7 mouse cellular contexts compared by ENCODE assay signal in genomic region chr17:57275997-57276351, GRCm38 (mm10). TPM values are rescaled to one million over a fixed set of nuclear protein-coding genes. Genes with fewer than 3 reads are reported as not detected.
DNase-seq lines count a peak whose midpoint lies in the region; ATAC-seq and TF ChIP-seq lines count a peak whose summit lies in the region.

No protein-coding gene starts in this region.

- H3K27ac ChIP-seq in layer of hippocampus, adult 2 months, result peak overlapping the region; percentile 77; the same call in 1 of the 2 replicates
- H3K27ac ChIP-seq in brown adipose tissue, adult 24 weeks (replicated peaks; ENCODE audit: low read depth, low read length), result peak overlapping the region; percentile 92
- H3K27ac ChIP-seq in heart, embryonic 16.5 days (ENCODE audit: low read length), result no peak overlapping the region
- no peak overlapping the region for H3K27ac ChIP-seq in liver, embryonic 15.5 days (replicated peaks)

- 0 out of 2 replicates have a peak, but pooled peaks cover 3% of the 10 kb centered on the region for H3K4me1 ChIP-seq in brown adipose tissue, adult 24 weeks (ENCODE audit: control insufficient read depth, insufficient read depth, insufficient read length, low read length)
- H3K4me1 ChIP-seq in heart, embryonic 16.5 days (ENCODE audit: control insufficient read depth, insufficient read depth, low read length), result peaks cover 11% of the 10 kb centered on the region
- peaks cover 40% of the 10 kb centered on the region for H3K4me1 ChIP-seq in liver, embryonic 15.5 days (replicated peaks)

- H3K4me3 ChIP-seq in layer of hippocampus, adult 2 months, result peak overlapping the region; percentile 68
- peak overlapping the region; percentile 89 for H3K4me3 ChIP-seq in brown adipose tissue, adult 24 weeks (ENCODE audit: insufficient read depth, low read depth, low read length)
- H3K4me3 ChIP-seq in heart, embryonic 16.5 days (ENCODE audit: low read length), result peak overlapping the region; percentile 70
- H3K4me3 ChIP-seq in liver, embryonic 15.5 days (replicated peaks), result peak overlapping the region; percentile 57

- TF ChIP-seq CTCF in layer of hippocampus, adult 2 months (conservative IDR thresholded peaks at IDR 0.05), result no peak

- H3K36me3 ChIP-seq in heart, embryonic 16.5 days (ENCODE audit: control insufficient read depth, insufficient read depth), result no peaks in the 10 kb centered on the region
- no peaks in the 10 kb centered on the region for H3K36me3 ChIP-seq in liver, embryonic 15.5 days (replicated peaks)

- H3K4me2 ChIP-seq in heart, embryonic 16.5 days (ENCODE audit: low read depth, low read length), result peak overlapping the region; percentile 65
- peak overlapping the region; percentile 70 for H3K4me2 ChIP-seq in liver, embryonic 15.5 days

- no peak for DNase-seq in layer of hippocampus, adult 2 months (ENCODE audit: low spot score in 2 of 2)
- no peak for DNase-seq in layer of hippocampus, adult 8-10 months (ENCODE audit: low spot score in 2 of 2)
- no peak for DNase-seq in right cerebral cortex, postnatal 25 days
- no peak for DNase-seq in urinary bladder, postnatal 36 days (ENCODE audit: low spot score in 2 of 2)

- 2% methylated on average over 13 of the region's 13 CpGs for WGBS in heart, embryonic 16.5 days
- WGBS in liver, embryonic 15.5 days (ENCODE audit: insufficient replicate concordance), result 5% methylated on average over 13 of the region's 13 CpGs

- no peaks in the 10 kb centered on the region for H3K9me3 ChIP-seq in heart, embryonic 16.5 days (replicated peaks; ENCODE audit: control insufficient read depth, low read length)
- H3K9me3 ChIP-seq in liver, embryonic 15.5 days (replicated peaks), result no peaks in the 10 kb centered on the region

- no peak for ATAC-seq in heart, embryonic 16.5 days (replicated peaks; ENCODE audit: extremely low read depth, insufficient read depth, low FRiP score)
- ATAC-seq in liver, embryonic 15.5 days (ENCODE audit: insufficient read depth), result no peak

- peaks cover 7% of the 10 kb centered on the region for H3K27me3 ChIP-seq in heart, embryonic 16.5 days (ENCODE audit: control insufficient read depth, insufficient read depth, low read length)
- H3K27me3 ChIP-seq in liver, embryonic 15.5 days, result peaks cover 36% of the 10 kb centered on the region

- peak overlapping the region; percentile 70 for H3K9ac ChIP-seq in heart, embryonic 16.5 days (ENCODE audit: low read length)
- H3K9ac ChIP-seq in liver, embryonic 15.5 days, result peak overlapping the region; percentile 35

RNA-seq across cellular contexts. Expression of gene Vav1, which starts 2.9 kb away (rescaled TPM):
- total RNA-seq in layer of hippocampus, adult 2 months (2021), result 1 to 10 TPM; 2.8 to 3.2 TPM
- total RNA-seq in layer of hippocampus, adult 8-10 months (2022), result 10 to 100 TPM in 2 of 4 experiments, 1 to 10 TPM in 2; 3.3 to 17.4 (median 10.0) TPM
- 1.3 and 1.5 TPM in 2 replicates for polyA plus RNA-seq in brown adipose tissue, adult 24 weeks (2012; ENCODE audit: insufficient read depth, insufficient read length, missing spikeins)
- 6.6 and 13.5 TPM in 2 replicates for polyA plus RNA-seq in heart, embryonic 16.5 days (2015; fragmentation: Nextera tagmentation; extraction: Ambion mirVana)
- 13.8 and 14.5 TPM in 2 replicates for polyA plus RNA-seq in liver, embryonic 15.5 days (2015; fragmentation: Nextera tagmentation; extraction: Ambion mirVana)

RNA-seq across cellular contexts. Expression of gene Trip10, which starts 26.7 kb away (rescaled TPM):
- total RNA-seq in layer of hippocampus, adult 2 months (2021), result 1 to 10 TPM; 8.2 to 9.8 TPM
- total RNA-seq in layer of hippocampus, adult 8-10 months (2022), result 10 to 100 TPM in 3 of 4 experiments, 1 to 10 TPM in 1; 8.1 to 12.3 (median 11.6) TPM
- 20.4 and 30.0 TPM in 2 replicates for polyA plus RNA-seq in brown adipose tissue, adult 24 weeks (2012; ENCODE audit: insufficient read depth, insufficient read length, missing spikeins)
- 47.8 TPM in 2 replicates for polyA plus RNA-seq in heart, embryonic 16.5 days (2015; fragmentation: Nextera tagmentation; extraction: Ambion mirVana)
- 8.1 and 9.8 TPM in 2 replicates for polyA plus RNA-seq in liver, embryonic 15.5 days (2015; fragmentation: Nextera tagmentation; extraction: Ambion mirVana)

RNA-seq across cellular contexts. Expression of gene Gpr108, which starts 27.7 kb away (rescaled TPM):
- total RNA-seq in layer of hippocampus, adult 2 months (2021), result 10 to 100 TPM; 24.0 to 24.8 TPM
- total RNA-seq in layer of hippocampus, adult 8-10 months (2022), result 10 to 100 TPM; 25.7 to 28.6 (median 28.3) TPM
- polyA plus RNA-seq in brown adipose tissue, adult 24 weeks (2012; ENCODE audit: insufficient read depth, insufficient read length, missing spikeins), result 36.4 and 36.6 TPM in 2 replicates
- polyA plus RNA-seq in heart, embryonic 16.5 days (2015; fragmentation: Nextera tagmentation; extraction: Ambion mirVana), result 28.9 and 30.3 TPM in 2 replicates
- polyA plus RNA-seq in liver, embryonic 15.5 days (2015; fragmentation: Nextera tagmentation; extraction: Ambion mirVana), result 11.9 and 12.0 TPM in 2 replicates

RNA-seq across cellular contexts. Expression of gene C3, which starts 48.0 kb away (rescaled TPM):
- under 1 TPM; 0.97 to 0.98 TPM for total RNA-seq in layer of hippocampus, adult 2 months (2021)
- total RNA-seq in layer of hippocampus, adult 8-10 months (2022), result 10 to 100 TPM in 2 of 4 experiments, 1 to 10 TPM in 2; 2.2 to 19.0 (median 8.9) TPM
- polyA plus RNA-seq in brown adipose tissue, adult 24 weeks (2012; ENCODE audit: insufficient read depth, insufficient read length, missing spikeins), result 266 and 361 TPM in 2 replicates
- 3.5 and 6.3 TPM in 2 replicates for polyA plus RNA-seq in heart, embryonic 16.5 days (2015; fragmentation: Nextera tagmentation; extraction: Ambion mirVana)
- 369 and 468 TPM in 2 replicates for polyA plus RNA-seq in liver, embryonic 15.5 days (2015; fragmentation: Nextera tagmentation; extraction: Ambion mirVana)

Comparison
In these comparisons a context has a peak if more than half of its experiments do, and no peak if none do; other contexts are left out.
1. H3K27ac ChIP-seq: peak in layer of hippocampus, adult 2 months (single experiment) and brown adipose tissue, adult 24 weeks (single experiment); none in heart, embryonic 16.5 days (single experiment) and liver, embryonic 15.5 days (single experiment).
2. Peak in every context shown above with its lines, with median percentiles within 50 percentile points of each other: H3K4me3 ChIP-seq.